Mouse (Mus musculus) heart, postnatal 25 days (tissue): ENCODE data around the gene Cypt14. TPM values are rescaled to one million over a fixed set of nuclear protein-coding genes. Genes with fewer than 3 reads are reported as not detected.
"Not testable (repeated sequence)": the region's sequence is repeated elsewhere in the genome, so short reads cannot be mapped to it uniquely, and the experiment has no call there.

Source experiments
- DNase-seq: peaks from one replicate; pipeline ENCODE4 v3.0.0; 2022; ENCODE audit warnings: low spot score
- intact Hi-C: fragments of 180-260 bp; cut with DNase I; formaldehyde crosslinking; loops from one replicate; pipeline ENCODE4 v1.15.1; 2025
- total RNA-seq, 2 experiments: library from RNA; stranded (reverse); gene quantifications; 2 replicates each; pipeline ENCODE4 v1.2.3; 2021

Cypt14 gene
- not detected for total RNA-seq

GRCm38 (mm10) chrX:39863504-39863903, at the start of gene Cypt14:
Gene Cypt14 (minus strand): TSS chrX:39863604.
- DNase-seq, intact Hi-C loops: not testable (repeated sequence)
